Mouse (Mus musculus): ENCODE results near the gene Ubl7.

GRCm38 (mm10) chr9:57937171-57937570 lies 26.4 kb downstream of the Ubl7 start:
- TF ChIP-seq CTCF (IDR thresholded peaks at IDR 0.05; ENCODE audit: low read depth) (no peak), EP300 (optimal IDR thresholded peaks at IDR 0.05) (no peak)
